ENCODE assay signal across 8 mouse cellular contexts in genomic region chr7:80647437-80647871, GRCm38 (mm10). TPM values are rescaled to one million over a fixed set of nuclear protein-coding genes. Genes with fewer than 3 reads are reported as not detected.
DNase-seq lines count a peak whose midpoint lies in the region; ATAC-seq and TF ChIP-seq lines count a peak whose summit lies in the region.

No protein-coding gene starts in this region.

- ATAC-seq in heart, embryonic 13.5 days (ENCODE audit: extremely low read depth, insufficient number of reproducible peaks, low FRiP score, low TSS enrichment): no peak
- no peak for ATAC-seq in liver, embryonic 11.5 days (replicated peaks; ENCODE audit: low FRiP score)

- H3K27me3 ChIP-seq in heart, embryonic 13.5 days (replicated peaks): no peaks in the 10 kb centered on the region
- H3K27me3 ChIP-seq in liver, embryonic 11.5 days (replicated peaks; ENCODE audit: control insufficient read depth, insufficient read depth, low read length): no peaks in the 10 kb centered on the region

- TF ChIP-seq POLR2A in olfactory bulb, adult 2 months (IDR thresholded peaks at IDR 0.05; ENCODE audit: insufficient read depth, low read depth, low read length): no peak

- no peaks in the 10 kb centered on the region for H3K9me3 ChIP-seq in heart, embryonic 13.5 days
- no peaks in the 10 kb centered on the region for H3K9me3 ChIP-seq in liver, embryonic 11.5 days (ENCODE audit: control insufficient read depth, low read length)

- H3K4me1 ChIP-seq in heart, embryonic 13.5 days: peaks cover 39% of the 10 kb centered on the region
- peaks cover 32% of the 10 kb centered on the region for H3K4me1 ChIP-seq in liver, embryonic 11.5 days (replicated peaks; ENCODE audit: control insufficient read depth, insufficient read depth, low read length)
- H3K4me1 ChIP-seq in olfactory bulb, adult 2 months (ENCODE audit: control insufficient read depth, insufficient read depth, low read length): peaks cover 36% of the 10 kb centered on the region

- WGBS in heart, embryonic 13.5 days: 74% methylated on average over 7 of the region's 7 CpGs
- WGBS in liver, embryonic 11.5 days: 63% methylated on average over 7 of the region's 7 CpGs
- 16% methylated on average over 7 of the region's 7 CpGs for WGBS in olfactory bulb, adult 2 months

- H3K4me3 ChIP-seq in heart, embryonic 13.5 days: no peak overlapping the region
- H3K4me3 ChIP-seq in liver, embryonic 11.5 days (ENCODE audit: low read depth, low read length): no peak overlapping the region
- no peak overlapping the region for H3K4me3 ChIP-seq in olfactory bulb, adult 2 months (ENCODE audit: insufficient read depth, low read depth, low read length)

- DNase-seq in cerebellum, adult 11-12 months: peak; percentile 76
- no peak for DNase-seq in cerebellum, postnatal 4 days (ENCODE audit: low spot score in 2 of 2)
- DNase-seq in ovary, postnatal 36 days (ENCODE audit: low spot score): peak; percentile 38
- no peak for DNase-seq in ovary, adult 18-20 months (ENCODE audit: low spot score)
- DNase-seq in liver, embryonic 11.5 days (ENCODE audit: low spot score): no peak
- DNase-seq in urinary bladder, postnatal 4 days (ENCODE audit: low spot score in 2 of 2): no peak

- peak overlapping the region; percentile 35 for H3K4me2 ChIP-seq in heart, embryonic 13.5 days
- peak overlapping the region; percentile 32; the same call in 1 of the 2 replicates for H3K4me2 ChIP-seq in liver, embryonic 11.5 days

- H3K9ac ChIP-seq in heart, embryonic 13.5 days: peak overlapping the region; percentile 48
- 0 out of 2 replicates have a peak overlapping the region, but pooled peaks have one; percentile 18 for H3K9ac ChIP-seq in liver, embryonic 11.5 days (ENCODE audit: low read depth, low read length)

- peaks cover 3% of the 10 kb centered on the region; the same call in 1 of the 2 replicates for H3K36me3 ChIP-seq in heart, embryonic 13.5 days
- H3K36me3 ChIP-seq in liver, embryonic 11.5 days (ENCODE audit: control insufficient read depth, insufficient read depth, low read length): no peaks in the 10 kb centered on the region

- peak overlapping the region; percentile 50; the same call in 1 of the 2 replicates for H3K27ac ChIP-seq in heart, embryonic 13.5 days (replicated peaks)
- H3K27ac ChIP-seq in liver, embryonic 11.5 days (ENCODE audit: low read depth, low read length): no peak overlapping the region
- peak overlapping the region; percentile 69 for H3K27ac ChIP-seq in olfactory bulb, adult 2 months (ENCODE audit: insufficient read depth, low read depth, low read length)

- TF ChIP-seq CTCF in olfactory bulb, adult 2 months (IDR thresholded peaks at IDR 0.05; ENCODE audit: insufficient read depth, low read depth, low read length): no peak

RNA-seq across cellular contexts. Expression of gene Crtc3, which starts 41.2 kb away (rescaled TPM):
- 14.9 and 16.6 TPM in 2 replicates for polyA plus RNA-seq in heart, embryonic 13.5 days (2015; fragmentation: Nextera tagmentation; extraction: Ambion mirVana)
- polyA plus RNA-seq in liver, embryonic 11.5 days (2014; fragmentation: Nextera tagmentation; extraction: Ambion mirVana): 13.1 and 16.6 TPM in 2 replicates
- polyA plus RNA-seq in olfactory bulb, adult 2 months (2012; ENCODE audit: insufficient read depth, insufficient read length, low replicate concordance, missing spikeins): not detected in 2 replicates

Comparison
In these comparisons a context has a peak if more than half of its experiments do, and no peak if none do; other contexts are left out.
1. DNase-seq: peak in cerebellum, adult 11-12 months (single experiment) and ovary, postnatal 36 days (single experiment); none in cerebellum, postnatal 4 days (0 of 2), ovary, adult 18-20 months (single experiment), liver, embryonic 11.5 days (single experiment) and urinary bladder, postnatal 4 days (0 of 2).